ENCODE assay signal across 14 mouse cellular contexts in the genomic region with DNA sequence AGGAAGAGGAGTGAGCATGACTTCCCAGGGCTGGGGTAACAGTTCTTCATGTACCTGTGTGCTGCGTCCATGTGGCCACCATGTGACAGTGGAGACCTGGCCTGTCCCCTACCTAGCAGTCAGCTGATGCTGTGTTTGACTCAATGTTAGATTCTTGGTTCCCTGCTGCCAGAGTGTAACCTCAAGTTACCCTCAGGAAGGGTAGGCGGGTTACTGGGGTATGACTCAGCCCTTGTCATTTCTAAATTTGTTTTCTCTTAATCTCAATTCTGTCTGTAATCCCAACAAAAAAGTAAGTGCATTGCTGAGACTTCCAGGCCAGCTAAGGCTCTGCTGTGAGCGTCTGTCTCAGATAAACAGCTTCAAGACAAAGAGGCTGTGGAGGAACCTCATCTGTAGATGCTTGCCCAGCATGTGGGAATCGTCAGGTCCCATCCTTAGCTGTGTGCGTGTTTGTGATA. TPM values are rescaled to one million over a fixed set of nuclear protein-coding genes. Genes with fewer than 3 reads are reported as not detected.
A peak's percentile ranks its signal among the peaks of the same experiment; 100 is the strongest.
DNase-seq lines count a peak whose midpoint lies in the region; ATAC-seq and TF ChIP-seq lines count a peak whose summit lies in the region.
"Had no signal": no experiment of that assay in that cellular context is flagged by ENCODE, and none has a peak within 500 bp of the region (broad histone marks: within the 10 kb centered on the region; RNA-seq: fewer than 3 reads in every experiment).

No protein-coding gene starts in this region.

- WGBS in lung, postnatal 0 days, result 54% methylated on average over 5 of the region's 5 CpGs
- WGBS in liver, embryonic 11.5 days, result 49% methylated on average over 5 of the region's 5 CpGs

- H3K4me2 ChIP-seq in lung, postnatal 0 days (replicated peaks; ENCODE audit: low read depth, low read length), result no peak overlapping the region
- H3K4me2 ChIP-seq in liver, embryonic 11.5 days, result no peak overlapping the region
- H3K4me2 ChIP-seq: stomach, embryonic 15.5 days had no signal

- no peak for DNase-seq in lung, postnatal 0 days (ENCODE audit: low spot score)
- DNase-seq in lung, postnatal 10 days, result no peak
- peak; percentile 67 for DNase-seq in NIH3T3 (ENCODE audit: low read depth)
- no peak for DNase-seq in liver, embryonic 11.5 days (ENCODE audit: low spot score)
- DNase-seq in splenic B cell, adult 2 months (ENCODE audit: low read depth, low spot score), result peak; percentile 47
- DNase-seq in ovary, postnatal 36 days (ENCODE audit: low spot score), result no peak
- no peak for DNase-seq in kidney, adult 9 months
- DNase-seq: adrenal gland, postnatal 25 days; cerebellum, adult 11-12 months; gastrocnemius, adult 2 months; right cerebral cortex, postnatal 25 days; thymus, postnatal 14 days had no signal

- no peak for TF ChIP-seq CTCF in lung, postnatal 0 days (IDR thresholded peaks at IDR 0.05)

- H3K9me3 ChIP-seq in lung, postnatal 0 days (ENCODE audit: low read length), result no peaks in the 10 kb centered on the region
- H3K9me3 ChIP-seq in liver, embryonic 11.5 days (ENCODE audit: control insufficient read depth, low read length), result no peaks in the 10 kb centered on the region
- H3K9me3 ChIP-seq: stomach, embryonic 15.5 days had no signal

- no peak overlapping the region for H3K4me3 ChIP-seq in lung, postnatal 0 days (ENCODE audit: low read depth, low read length)
- no peak overlapping the region for H3K4me3 ChIP-seq in liver, embryonic 11.5 days (ENCODE audit: low read depth, low read length)
- H3K4me3 ChIP-seq: gastrocnemius, adult 2 months; stomach, embryonic 15.5 days had no signal

- no peaks in the 10 kb centered on the region for H3K36me3 ChIP-seq in lung, postnatal 0 days (ENCODE audit: insufficient read depth, low read length)
- H3K36me3 ChIP-seq in liver, embryonic 11.5 days (ENCODE audit: control insufficient read depth, insufficient read depth, low read length), result no peaks in the 10 kb centered on the region
- H3K36me3 ChIP-seq in splenic B cell, adult 2 months (ENCODE audit: control insufficient read depth, insufficient read depth, low read length, poor library complexity, severe bottlenecking), result peaks cover 27% of the 10 kb centered on the region

- no peak for TF ChIP-seq EP300 in lung, postnatal 0 days (IDR thresholded peaks at IDR 0.05)

- peak; percentile 24; the same call in 1 of the 2 replicates for ATAC-seq in lung, postnatal 0 days
- peak; percentile 48; the same call in 1 of the 2 replicates for ATAC-seq in liver, embryonic 11.5 days (replicated peaks; ENCODE audit: low FRiP score)

- no peak overlapping the region for H3K27ac ChIP-seq in lung, postnatal 0 days (ENCODE audit: low read length)
- H3K27ac ChIP-seq in liver, embryonic 11.5 days (ENCODE audit: low read depth, low read length), result peak overlapping the region; percentile 28; the same call in 1 of the 2 replicates
- H3K27ac ChIP-seq: gastrocnemius, adult 2 months; kidney, postnatal 0 days; stomach, embryonic 15.5 days had no signal

- no peak overlapping the region for H3K9ac ChIP-seq in lung, postnatal 0 days (replicated peaks; ENCODE audit: low read depth)
- H3K9ac ChIP-seq in liver, embryonic 11.5 days (ENCODE audit: low read depth, low read length), result no peak overlapping the region
- H3K9ac ChIP-seq: stomach, embryonic 15.5 days had no signal

- 0 out of 2 replicates have a peak, but pooled peaks cover 2% of the 10 kb centered on the region for H3K4me1 ChIP-seq in lung, postnatal 0 days (ENCODE audit: insufficient read depth, low read depth, low read length)
- peaks cover 35% of the 10 kb centered on the region for H3K4me1 ChIP-seq in liver, embryonic 11.5 days (replicated peaks; ENCODE audit: control insufficient read depth, insufficient read depth, low read length)

- H3K27me3 ChIP-seq in lung, postnatal 0 days (replicated peaks; ENCODE audit: insufficient read depth, low read length), result no peaks in the 10 kb centered on the region
- no peaks in the 10 kb centered on the region; the same call in 1 of the 2 replicates for H3K27me3 ChIP-seq in liver, embryonic 11.5 days (replicated peaks; ENCODE audit: control insufficient read depth, insufficient read depth, low read length)
- no peaks in the 10 kb centered on the region for H3K27me3 ChIP-seq in splenic B cell, adult 2 months (ENCODE audit: control insufficient read depth, insufficient read depth, low read length, poor library complexity, severe bottlenecking)
- H3K27me3 ChIP-seq: stomach, embryonic 15.5 days had no signal

RNA-seq across cellular contexts. Expression of gene Scd1, which starts 13.7 kb away (rescaled TPM):
- polyA plus RNA-seq in lung, postnatal 0 days (2015; fragmentation: Nextera tagmentation; extraction: Ambion mirVana), result 41.6 and 93.7 TPM in 2 replicates
- polyA plus RNA-seq in liver, embryonic 11.5 days (2014; fragmentation: Nextera tagmentation; extraction: Ambion mirVana), result 11.0 and 12.0 TPM in 2 replicates

Comparison
In these comparisons a context has a peak if more than half of its experiments do, and no peak if none do; other contexts are left out.
1. DNase-seq: peak in NIH3T3 (single experiment) and splenic B cell, adult 2 months (single experiment); none in lung, postnatal 0 days (single experiment), lung, postnatal 10 days (single experiment), liver, embryonic 11.5 days (single experiment), ovary, postnatal 36 days (single experiment) and kidney, adult 9 months (single experiment).